Mouse (Mus musculus): ENCODE results near the gene Rnpep.
"Not testable (repeated sequence)": the region's sequence is repeated elsewhere in the genome, so short reads cannot be mapped to it uniquely, and the experiment has no call there.

Gene Rnpep

GRCm38 (mm10) chr1:135258380-135259127 is 25.3 kb downstream of the Rnpep start, which contains the start of gene Elf3:
Gene Elf3 (minus strand): TSS chr1:135258568.
- DNase-seq (ENCODE audit: low spot score): no peak

- DNase-seq (ENCODE audit: low spot score): no peak
These were observed 27.6 kb downstream of the Rnpep start for GRCm38 (mm10) chr1:135256299-135256698.

- no peak for DNase-seq (ENCODE audit: low spot score)
These were observed 31.0 kb downstream of the Rnpep start for GRCm38 (mm10) chr1:135252854-135253253.

- DNase-seq (ENCODE audit: low spot score): no peak
These were observed 32.5 kb downstream of the Rnpep start for GRCm38 (mm10) chr1:135251405-135251804.

- no peak for DNase-seq (ENCODE audit: low spot score)
These were observed 33.2 kb downstream of the Rnpep start for GRCm38 (mm10) chr1:135250706-135251105.

- DNase-seq (ENCODE audit: low spot score): peak; percentile 47
These were observed 35.4 kb downstream of the Rnpep start for GRCm38 (mm10) chr1:135248434-135248850.

- no peak for DNase-seq (ENCODE audit: low spot score)
These were observed 39.9 kb downstream of the Rnpep start for GRCm38 (mm10) chr1:135244014-135244413.

GRCm38 (mm10) chr1:135240206-135240605 is 43.7 kb downstream of the Rnpep start:
- DNase-seq (ENCODE audit: low spot score): not testable (repeated sequence)

GRCm38 (mm10) chr1:135237131-135237851 is 46.6 kb downstream of the Rnpep start:
- DNase-seq (ENCODE audit: low spot score): no peak

GRCm38 (mm10) chr1:135234771-135235170 is 49.1 kb downstream of the Rnpep start:
- no peak for DNase-seq (ENCODE audit: low spot score)

GRCm38 (mm10) chr1:135233961-135234360 is 49.9 kb downstream of the Rnpep start:
- DNase-seq (ENCODE audit: low spot score): no peak

- not testable (repeated sequence) for DNase-seq (ENCODE audit: low spot score)
These were observed 52.0 kb downstream of the Rnpep start for GRCm38 (mm10) chr1:135231878-135232277.

GRCm38 (mm10) chr1:135227339-135227950 is 56.4 kb downstream of the Rnpep start:
- DNase-seq (ENCODE audit: low spot score): no peak

GRCm38 (mm10) chr1:135224981-135225604 is 58.8 kb downstream of the Rnpep start:
- no peak for DNase-seq (ENCODE audit: low spot score)

- DNase-seq (ENCODE audit: low spot score): no peak
These were observed 59.7 kb downstream of the Rnpep start for GRCm38 (mm10) chr1:135224147-135224546.

GRCm38 (mm10) chr1:135217607-135218233 is 66.2 kb downstream of the Rnpep start:
- no peak for DNase-seq (ENCODE audit: low spot score)

GRCm38 (mm10) chr1:135213772-135214640 is 69.9 kb downstream of the Rnpep start:
- no peak for DNase-seq (ENCODE audit: low spot score)

Measured in layer of hippocampus, adult 11-12 months (tissue).